Mouse (Mus musculus): Measurements from ENCODE around the gene Tbl1x. TPM values are rescaled to one million over a fixed set of nuclear protein-coding genes. Genes with fewer than 3 reads are reported as not detected.

Gene Tbl1x
- polyA plus RNA-seq, 1 experiment from 2014 or later, result 82.8 TPM

GRCm38 (mm10) chrX:77552088-77552487 lies 41.3 kb downstream of the Tbl1x start:
- Histone ChIP-seq H3K27ac (ENCODE audit: low read depth) (no peak overlapping the region), H3K4me3 (ENCODE audit: low read depth, low read length) (no peak overlapping the region)

GRCm38 (mm10) chrX:77555985-77556384 lies 45.2 kb downstream of the Tbl1x start:
- no peak for TF ChIP-seq CTCF (IDR thresholded peaks at IDR 0.05; ENCODE audit: low read depth)
- no peak for ATAC-seq (ENCODE audit: insufficient read depth)
- H3K4me1 ChIP-seq (ENCODE audit: insufficient read depth), result no peaks in the 10 kb centered on the region
- no peak overlapping the region for H3K27ac ChIP-seq (ENCODE audit: low read depth)
- H3K36me3 ChIP-seq (ENCODE audit: insufficient read depth), result no peaks in the 10 kb centered on the region
- no peak overlapping the region for H3K4me3 ChIP-seq (ENCODE audit: low read depth, low read length)
- no peak overlapping the region for H3K4me2 ChIP-seq
- H3K9me3 ChIP-seq (ENCODE audit: low read depth, low read length), result no peaks in the 10 kb centered on the region
- WGBS, result 75% methylated on average over 1 of the region's 1 CpGs
- H3K27me3 ChIP-seq (ENCODE audit: insufficient read depth, low read length), result no peaks in the 10 kb centered on the region
- DNase-seq, result no peak
- no peak overlapping the region for H3K9ac ChIP-seq

More at GRCm38 (mm10) chrX:77552088-77552487, 41.3 kb downstream of the Tbl1x start:
- no peak for TF ChIP-seq CTCF (IDR thresholded peaks at IDR 0.05; ENCODE audit: low read depth)
- Histone ChIP-seq H3K9me3 (ENCODE audit: low read depth, low read length) (no peaks in the 10 kb centered on the region), H3K4me1 (ENCODE audit: insufficient read depth) (no peaks in the 10 kb centered on the region), H3K9ac (no peak overlapping the region), H3K4me2 (no peak overlapping the region), H3K27me3 (ENCODE audit: insufficient read depth, low read length) (no peaks in the 10 kb centered on the region), H3K36me3 (ENCODE audit: insufficient read depth) (no peaks in the 10 kb centered on the region)
- no peak for DNase-seq
- 63% methylated on average over 3 of the region's 3 CpGs for WGBS
- ATAC-seq (ENCODE audit: insufficient read depth), result no peak

GRCm38 (mm10) chrX:77559199-77559881 lies 48.5 kb downstream of the Tbl1x start:
- Histone ChIP-seq H3K27me3 (ENCODE audit: insufficient read depth, low read length) (no peaks in the 10 kb centered on the region), H3K9ac (no peak overlapping the region), H3K9me3 (ENCODE audit: low read depth, low read length) (no peaks in the 10 kb centered on the region), H3K27ac (ENCODE audit: low read depth) (no peak overlapping the region), H3K4me2 (no peak overlapping the region), H3K36me3 (ENCODE audit: insufficient read depth) (no peaks in the 10 kb centered on the region), H3K4me3 (ENCODE audit: low read depth, low read length) (no peak overlapping the region), H3K4me1 (ENCODE audit: insufficient read depth) (no peaks in the 10 kb centered on the region)
- ATAC-seq (ENCODE audit: insufficient read depth) (no peak), DNase-seq (no peak)
- no peak for TF ChIP-seq CTCF (IDR thresholded peaks at IDR 0.05; ENCODE audit: low read depth)

- no peak for DNase-seq
- no peaks in the 10 kb centered on the region for H3K9me3 ChIP-seq (ENCODE audit: low read depth, low read length)
Measured at GRCm38 (mm10) chrX:77563616-77564015, 52.8 kb downstream of the Tbl1x start.

GRCm38 (mm10) chrX:77566739-77567138 lies 55.9 kb downstream of the Tbl1x start:
- Histone ChIP-seq H3K9me3 (ENCODE audit: low read depth, low read length) (no peaks in the 10 kb centered on the region), H3K36me3 (ENCODE audit: insufficient read depth) (no peaks in the 10 kb centered on the region), H3K4me1 (ENCODE audit: insufficient read depth) (no peaks in the 10 kb centered on the region), H3K4me2 (no peak overlapping the region), H3K27me3 (ENCODE audit: insufficient read depth, low read length) (no peaks in the 10 kb centered on the region), H3K27ac (ENCODE audit: low read depth) (no peak overlapping the region), H3K9ac (no peak overlapping the region), H3K4me3 (ENCODE audit: low read depth, low read length) (no peak overlapping the region)
- TF ChIP-seq CTCF (IDR thresholded peaks at IDR 0.05; ENCODE audit: low read depth), result no peak
- DNase-seq (no peak), ATAC-seq (ENCODE audit: insufficient read depth) (no peak)
- WGBS, result 90% methylated on average over 1 of the region's 1 CpGs

More at GRCm38 (mm10) chrX:77563616-77564015, 52.8 kb downstream of the Tbl1x start:
- no peak overlapping the region for H3K4me3 ChIP-seq (ENCODE audit: low read depth, low read length)
- WGBS, result 95% methylated on average over 2 of the region's 2 CpGs
- H3K36me3 ChIP-seq (ENCODE audit: insufficient read depth), result no peaks in the 10 kb centered on the region
- H3K27ac ChIP-seq (ENCODE audit: low read depth), result no peak overlapping the region
- no peaks in the 10 kb centered on the region for H3K27me3 ChIP-seq (ENCODE audit: insufficient read depth, low read length)
- no peak for TF ChIP-seq CTCF (IDR thresholded peaks at IDR 0.05; ENCODE audit: low read depth)
- H3K9ac ChIP-seq, result no peak overlapping the region
- H3K4me2 ChIP-seq, result no peak overlapping the region
- no peak for ATAC-seq (ENCODE audit: insufficient read depth)
- no peaks in the 10 kb centered on the region for H3K4me1 ChIP-seq (ENCODE audit: insufficient read depth)

DNA sequence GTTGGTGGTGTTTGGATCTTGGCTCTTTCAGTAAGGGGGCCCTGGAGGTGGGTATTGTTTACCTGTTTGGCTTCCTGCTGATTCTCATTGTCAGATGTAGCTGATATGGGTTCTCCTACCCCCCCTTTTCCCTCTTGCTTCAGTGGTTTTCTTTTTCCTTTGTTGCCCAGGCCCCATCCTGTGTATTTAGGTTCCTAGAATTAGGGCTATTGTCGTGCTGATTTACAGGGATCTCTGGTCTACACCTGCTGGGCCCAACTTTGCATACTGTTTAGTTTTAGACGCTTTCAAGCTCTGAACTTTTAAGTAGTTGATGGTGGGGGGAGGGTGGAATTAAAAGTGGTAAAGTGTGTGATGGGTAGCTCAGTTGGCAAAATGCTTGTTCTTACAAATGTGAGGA lies 57.2 kb downstream of the Tbl1x start:
- DNase-seq (no peak), ATAC-seq (ENCODE audit: insufficient read depth) (no peak)
- TF ChIP-seq CTCF (IDR thresholded peaks at IDR 0.05; ENCODE audit: low read depth), result no peak
- no peak overlapping the region for H3K4me2 ChIP-seq
- no peaks in the 10 kb centered on the region for H3K4me1 ChIP-seq (ENCODE audit: insufficient read depth)
- WGBS, result 45% methylated on average over 2 of the region's 2 CpGs
- no peak overlapping the region for H3K4me3 ChIP-seq (ENCODE audit: low read depth, low read length)
- no peaks in the 10 kb centered on the region for H3K27me3 ChIP-seq (ENCODE audit: insufficient read depth, low read length)
- no peaks in the 10 kb centered on the region for H3K36me3 ChIP-seq (ENCODE audit: insufficient read depth)
- no peak overlapping the region for H3K9ac ChIP-seq
- no peak overlapping the region for H3K27ac ChIP-seq (ENCODE audit: low read depth)
- no peaks in the 10 kb centered on the region for H3K9me3 ChIP-seq (ENCODE audit: low read depth, low read length)

DNA sequence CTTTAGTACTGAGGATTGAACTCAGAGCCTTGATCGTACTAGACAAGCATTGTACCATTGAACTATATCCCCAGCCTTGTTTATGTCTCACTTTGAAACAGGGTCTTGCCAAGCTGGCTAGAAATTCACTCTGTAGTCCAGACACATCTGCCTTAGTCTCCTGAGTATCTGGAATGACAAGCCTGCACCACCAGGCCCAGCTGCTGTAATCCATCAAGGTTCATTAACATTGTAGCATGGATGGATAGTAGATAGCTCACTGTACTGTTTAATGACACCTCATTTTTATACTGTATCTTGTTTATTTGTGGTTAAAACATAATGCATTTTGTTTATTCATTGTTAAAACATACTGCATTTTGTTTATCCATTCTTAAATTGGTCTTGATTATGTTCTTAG lies 62.9 kb downstream of the Tbl1x start:
- TF ChIP-seq CTCF (IDR thresholded peaks at IDR 0.05; ENCODE audit: low read depth), result no peak
- H3K4me2 ChIP-seq, result no peak overlapping the region
- no peak overlapping the region for H3K27ac ChIP-seq (ENCODE audit: low read depth)
- H3K4me3 ChIP-seq (ENCODE audit: low read depth, low read length), result no peak overlapping the region
- WGBS, result 82% methylated on average over 1 of the region's 1 CpGs
- no peaks in the 10 kb centered on the region for H3K36me3 ChIP-seq (ENCODE audit: insufficient read depth)
- H3K9ac ChIP-seq, result no peak overlapping the region
- H3K9me3 ChIP-seq (ENCODE audit: low read depth, low read length), result no peaks in the 10 kb centered on the region
- no peak for DNase-seq
- no peaks in the 10 kb centered on the region for H3K4me1 ChIP-seq (ENCODE audit: insufficient read depth)
- no peak for ATAC-seq (ENCODE audit: insufficient read depth)
- no peaks in the 10 kb centered on the region for H3K27me3 ChIP-seq (ENCODE audit: insufficient read depth, low read length)
